Mouse (Mus musculus) layer of hippocampus, adult 18-20 months (tissue): ENCODE measurements at regions not wholly inside any gene's neighbourhood (a gene's known extent, or its start where the extent isn't known, plus 50 kb on each side); places are given as distances from the start of the nearest gene placed in this dataset.

Experiments
- DNase-seq, 2 experiments: peaks; one replicate each; pipeline ENCODE4 v3.0.0; 2022; ENCODE audit warnings: low spot score in 2 of 2

- no peak for DNase-seq
Measured at GRCm38 (mm10) chr2:178990959-178991358, 451.3 kb upstream of the Cdh4 start.

- DNase-seq: no peak
Measured at GRCm38 (mm10) chr2:178992334-178993116, 449.7 kb upstream of the Cdh4 start.

- no peak for DNase-seq
Measured at GRCm38 (mm10) chr2:178997921-178998320, 444.3 kb upstream of the Cdh4 start.

DNA sequence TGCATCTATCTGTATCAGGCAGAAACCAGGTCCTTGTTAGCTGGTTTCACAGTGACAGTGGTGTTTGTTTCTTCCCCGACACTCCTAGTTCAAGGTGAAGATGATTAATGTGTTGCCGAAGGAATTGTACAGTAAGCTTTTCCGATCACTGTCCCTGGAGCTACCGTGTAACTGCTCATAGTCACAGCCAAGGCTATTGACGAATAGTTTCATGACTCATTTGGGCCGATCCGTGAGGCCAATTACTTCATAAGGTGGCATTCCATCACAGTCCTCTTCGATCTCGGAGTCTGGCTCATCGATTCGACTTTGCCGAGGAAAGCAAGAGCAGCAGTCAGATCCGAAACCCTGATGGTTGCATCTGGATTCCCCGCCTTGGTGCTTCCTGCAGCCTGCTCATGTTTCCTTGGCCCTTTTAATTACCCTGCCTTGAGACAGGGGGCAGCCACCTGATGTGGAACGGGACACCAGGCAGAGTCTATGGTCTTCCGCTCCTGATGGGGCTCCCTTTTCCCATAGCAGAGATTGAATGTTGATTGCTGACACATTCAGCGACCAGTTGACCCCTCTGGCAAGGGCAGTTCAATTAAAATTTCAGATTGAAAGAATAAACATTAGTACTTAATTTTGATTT is 441.7 kb upstream of the Cdh4 start:
- DNase-seq: no peak

GRCm38 (mm10) chr2:179007766-179008165 is 434.5 kb upstream of the Cdh4 start:
- DNase-seq: no peak

DNA sequence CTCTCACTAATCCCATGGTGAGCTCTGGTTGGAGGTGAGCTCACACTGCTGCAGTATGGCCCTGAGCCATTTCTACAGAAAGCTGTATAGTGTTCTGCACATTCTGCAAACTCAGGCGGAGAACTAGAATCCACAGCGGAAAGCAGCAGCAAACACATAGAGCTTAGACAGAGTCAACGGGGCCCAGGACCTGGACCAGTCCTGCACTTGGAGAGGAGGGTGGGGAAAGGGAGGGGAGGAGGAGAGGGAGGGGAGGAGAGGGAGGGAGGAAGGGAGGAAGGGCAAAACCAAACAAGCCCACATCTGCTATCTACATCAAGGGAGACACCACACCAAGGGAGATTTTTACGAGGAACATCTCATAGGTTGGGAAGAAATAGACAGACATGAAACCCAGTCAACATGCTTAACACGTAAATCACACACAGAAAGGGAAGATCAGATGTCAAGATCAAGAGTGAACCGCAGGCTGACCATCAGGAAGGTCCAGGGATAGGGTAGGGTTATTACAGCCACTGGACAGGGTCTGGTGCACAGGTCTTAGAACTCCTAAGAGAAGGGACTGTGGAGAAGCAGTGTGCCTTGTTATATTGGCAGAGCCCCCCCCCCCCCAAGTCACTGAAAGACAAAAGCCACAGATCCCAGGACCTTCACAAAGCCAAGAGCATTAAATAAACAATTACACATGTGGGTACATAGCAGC is 428.2 kb upstream of the Cdh4 start:
- DNase-seq: no peak

- no peak for DNase-seq
Measured at GRCm38 (mm10) chr2:179022675-179023194, 419.5 kb upstream of the Cdh4 start.

- no peak for DNase-seq
Measured at GRCm38 (mm10) chr2:179024225-179024624, 418.0 kb upstream of the Cdh4 start.

DNA sequence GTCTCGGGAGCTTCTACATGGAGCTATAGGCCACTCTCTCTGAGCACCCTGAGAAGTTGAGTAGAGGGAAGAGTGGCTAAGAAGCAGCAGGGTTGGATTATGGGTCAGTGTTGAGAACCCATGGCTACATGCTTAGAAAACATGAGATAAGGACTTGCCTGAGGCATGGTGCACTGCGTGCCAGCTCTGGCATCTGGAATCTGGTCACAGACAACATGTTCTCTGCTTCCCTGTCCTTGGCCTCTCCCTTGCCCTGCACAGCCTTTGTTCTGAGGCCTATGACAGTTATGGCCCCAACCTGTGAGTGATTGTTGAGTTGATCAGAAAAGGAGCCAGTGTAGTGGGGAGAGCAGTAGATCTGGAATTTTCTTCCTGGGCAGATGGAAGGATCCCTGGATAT is 409.1 kb upstream of the Cdh4 start:
- no peak for DNase-seq

DNA sequence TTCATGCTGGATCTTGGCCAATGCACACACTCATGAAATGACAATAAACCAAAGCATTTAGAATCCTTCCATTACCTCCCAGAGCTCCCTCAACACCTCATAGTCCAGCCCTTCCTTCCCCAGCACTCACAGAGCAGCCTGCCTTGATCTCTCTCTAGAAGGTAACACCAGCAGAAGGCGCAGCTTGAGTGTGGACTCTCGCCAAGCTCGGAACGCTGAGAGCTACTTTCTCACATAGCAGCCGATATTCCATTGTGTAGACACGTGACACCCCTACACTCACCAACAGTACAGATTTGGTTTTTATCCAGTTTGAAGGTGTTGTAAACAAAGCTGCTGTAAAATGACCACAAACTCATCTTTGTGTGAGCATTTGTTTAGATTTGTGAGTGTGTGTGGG is 406.8 kb upstream of the Cdh4 start:
- DNase-seq: peak in 1 of 2 experiments; percentile 47

GRCm38 (mm10) chr2:179039697-179040096 is 402.5 kb upstream of the Cdh4 start:
- DNase-seq: no peak

DNA sequence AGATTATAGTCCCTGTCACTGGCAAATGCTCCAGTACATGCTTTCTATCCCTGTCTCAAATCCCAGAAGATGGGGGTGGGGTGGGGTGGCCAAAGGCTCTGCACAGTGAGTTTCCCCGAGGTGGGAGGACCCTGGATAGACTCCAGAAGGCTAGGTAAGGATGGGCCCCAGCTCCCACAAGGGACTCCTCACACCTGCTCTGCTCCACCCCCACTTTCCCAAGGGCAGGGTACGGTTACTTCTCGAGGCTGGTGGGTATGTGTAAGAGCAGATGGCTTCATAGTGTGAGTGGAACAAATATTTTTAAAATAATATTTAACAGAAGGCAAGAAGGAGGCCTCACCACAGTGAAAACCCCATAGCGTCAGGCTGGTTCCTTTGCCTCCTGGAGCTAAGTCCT is 398.6 kb upstream of the Cdh4 start:
- DNase-seq: peak; percentile 42 to 73

DNA sequence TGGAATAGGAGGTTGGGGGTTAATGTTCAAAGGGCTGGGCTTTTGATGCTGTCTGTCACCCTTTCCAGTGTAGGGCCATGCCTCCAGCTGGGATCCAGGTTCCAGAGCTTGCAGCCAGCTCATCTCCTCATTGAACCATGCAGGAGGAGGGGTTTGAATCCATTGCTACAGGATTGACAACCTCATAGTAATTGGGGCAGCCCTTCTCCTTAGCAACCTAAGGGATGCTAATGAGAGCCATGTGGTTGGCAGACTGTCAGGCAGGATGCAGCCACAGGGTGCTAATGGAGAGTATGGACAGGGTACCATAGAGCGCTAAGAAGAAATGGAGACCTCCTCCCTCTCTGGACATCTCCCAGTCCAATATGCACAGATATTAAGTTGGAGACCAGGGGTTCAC is 396.9 kb upstream of the Cdh4 start:
- DNase-seq: no peak

DNA sequence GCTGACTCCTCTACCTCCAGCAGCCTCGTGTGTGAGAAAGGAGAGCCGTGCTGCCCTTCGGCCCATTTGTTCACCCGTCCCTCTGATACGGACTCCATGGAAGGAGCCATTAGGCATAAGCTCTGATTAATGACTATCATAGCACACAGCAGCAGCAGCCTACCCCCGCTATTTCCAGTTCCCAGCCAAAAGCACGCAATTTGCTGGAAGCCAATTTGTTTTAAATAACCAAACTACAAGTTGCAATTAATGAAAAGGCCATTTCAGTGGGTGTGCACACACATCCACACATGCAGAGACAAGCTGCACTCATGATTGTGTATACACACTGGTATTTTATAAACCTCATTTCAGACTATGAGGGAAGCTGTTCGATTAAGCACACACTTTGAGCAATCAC is 387.8 kb upstream of the Cdh4 start:
- peak; percentile 24 to 58 for DNase-seq

- DNase-seq: no peak
Measured at GRCm38 (mm10) chr2:179064616-179065015, 377.6 kb upstream of the Cdh4 start.

DNA sequence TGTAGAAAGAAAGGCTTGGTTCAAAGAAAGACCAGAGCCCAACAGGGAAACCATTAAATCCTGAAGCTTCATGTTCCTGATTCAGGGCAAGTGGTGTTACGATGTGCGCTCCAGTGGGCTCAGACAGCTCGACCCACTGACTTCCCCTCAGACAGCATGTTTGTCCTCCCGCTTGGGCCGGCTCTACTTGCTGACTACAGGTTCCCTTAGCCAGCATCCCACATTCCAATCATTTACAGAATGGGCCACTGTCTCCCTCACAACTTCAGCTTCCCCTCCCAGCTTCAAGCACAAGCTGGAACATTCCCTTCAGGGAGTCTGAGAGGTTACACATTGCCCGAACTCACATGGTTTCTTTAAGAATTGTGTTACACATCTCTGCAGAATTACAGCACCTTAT is 372.7 kb upstream of the Cdh4 start:
- no peak for DNase-seq

GRCm38 (mm10) chr2:179070346-179070745 is 371.9 kb upstream of the Cdh4 start:
- peak in 1 of 2 experiments; percentile 45 for DNase-seq

GRCm38 (mm10) chr2:179080462-179081274 is 361.6 kb upstream of the Cdh4 start:
- no peak for DNase-seq

DNA sequence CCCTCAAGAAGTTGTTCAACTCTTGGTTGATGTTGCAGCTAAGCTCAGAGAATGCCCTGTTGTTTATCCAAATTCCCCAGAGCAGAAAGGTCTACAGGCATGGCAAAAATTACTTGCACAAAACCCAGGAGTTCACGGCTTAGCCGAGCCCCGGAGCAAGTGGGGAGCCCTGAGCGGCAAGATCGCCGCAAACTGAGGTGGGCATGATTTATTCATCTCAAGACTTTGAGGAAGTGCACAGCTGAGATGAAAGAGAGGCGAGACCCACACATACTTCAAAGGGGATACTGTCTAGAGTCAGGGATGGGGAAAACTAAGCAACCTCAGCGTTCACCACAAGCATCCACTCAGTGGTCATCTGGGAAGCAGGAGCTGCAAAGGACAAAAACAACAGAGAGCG is 355.3 kb upstream of the Cdh4 start:
- no peak for DNase-seq

DNA sequence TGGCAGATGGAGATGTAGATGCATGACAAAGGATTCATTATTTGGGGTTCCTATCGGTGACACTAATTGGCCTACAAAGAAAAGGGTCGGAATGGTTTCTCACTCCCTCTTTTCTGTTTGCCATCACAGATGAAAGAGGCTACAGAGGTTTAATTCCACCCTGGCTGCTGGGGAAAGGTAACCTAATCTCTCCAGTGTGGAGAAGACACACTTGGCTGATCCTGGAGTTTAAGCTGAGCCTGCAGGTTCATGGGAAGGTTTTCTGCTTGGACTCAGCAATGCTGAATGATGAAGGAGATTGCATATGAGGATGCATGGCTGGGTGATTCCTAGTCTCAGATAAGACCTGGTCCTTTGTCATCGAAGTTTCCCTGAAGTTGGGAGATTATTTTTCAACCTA is 350.8 kb upstream of the Cdh4 start:
- no peak for DNase-seq

- peak; percentile 12 to 20 for DNase-seq
Measured at GRCm38 (mm10) chr2:179093996-179094395, 348.2 kb upstream of the Cdh4 start.
